Mouse (Mus musculus) thymus, adult 2 months (tissue): Measurements from ENCODE around the gene Ankrd11.

ENCODE experiments used
- CTCF ChIP-seq: fragments of 200-500 bp; IDR thresholded peaks from 2 replicates; pipeline ENCODE4 v1.5.1; 2012; ENCODE audit warnings: mild to moderate bottlenecking, control low read depth, low read length, moderate library complexity, borderline replicate concordance; ENCODE audit not compliant: control insufficient read depth, poor library complexity, insufficient read depth; ENCODE audit errors: extremely low read depth
- POLR2A ChIP-seq: fragments of 200-500 bp; IDR thresholded peaks from 2 replicates; pipeline ENCODE4 v1.6.1; 2012; ENCODE audit warnings: mild to moderate bottlenecking, low read length, control low read depth, moderate library complexity; ENCODE audit not compliant: control insufficient read depth, poor library complexity, insufficient read depth; ENCODE audit errors: extremely low read depth

GRCm38 (mm10) chr8:123000311-123000710, 41.8 kb downstream of the Ankrd11 start:
- TF ChIP-seq POLR2A (no peak), CTCF (no peak)
